Mouse (Mus musculus) lung, adult 18-20 months (tissue): ENCODE results near the gene Mllt6.
"Not testable (repeated sequence)": the region's sequence is repeated elsewhere in the genome, so short reads cannot be mapped to it uniquely, and the experiment has no call there.

ENCODE experiments used
- DNase-seq, 2 experiments: peaks; one replicate each; pipeline ENCODE4 v3.0.0; 2022; ENCODE audit warnings: mixed read lengths in 2 of 2

Gene Mllt6

DNA sequence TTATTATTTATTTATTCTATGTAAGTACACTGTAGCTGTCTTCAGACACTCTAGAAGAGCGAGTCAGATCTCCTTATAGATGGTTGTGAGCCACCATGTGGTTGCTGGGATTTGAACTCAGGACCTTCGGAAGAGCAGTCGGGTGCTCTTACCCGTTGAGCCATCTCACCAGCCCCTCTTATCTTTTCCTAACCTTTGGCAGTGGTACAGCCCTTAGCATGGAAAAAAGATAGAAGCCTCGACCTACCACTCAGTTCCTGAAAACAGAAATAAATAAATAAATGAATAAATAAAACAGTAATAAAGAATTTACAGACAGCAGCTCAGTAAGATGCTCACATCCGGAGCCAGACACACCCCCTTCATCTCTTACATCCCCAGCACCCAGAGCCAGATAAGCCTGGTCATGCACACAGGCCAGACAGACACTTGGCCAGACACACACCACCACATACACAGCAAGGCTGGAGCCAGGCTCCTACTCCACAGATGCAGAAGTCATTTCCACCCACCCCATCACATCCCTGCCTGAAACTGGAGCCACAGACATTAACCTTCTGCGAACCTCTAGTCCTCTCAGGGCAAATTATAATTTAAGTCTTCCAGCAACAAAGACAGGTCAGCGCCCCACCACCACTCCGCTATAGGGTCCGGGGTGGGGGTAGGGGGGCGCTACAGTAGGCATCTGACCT, 34.1 kb downstream of the Mllt6 start:
- no peak for DNase-seq

DNA sequence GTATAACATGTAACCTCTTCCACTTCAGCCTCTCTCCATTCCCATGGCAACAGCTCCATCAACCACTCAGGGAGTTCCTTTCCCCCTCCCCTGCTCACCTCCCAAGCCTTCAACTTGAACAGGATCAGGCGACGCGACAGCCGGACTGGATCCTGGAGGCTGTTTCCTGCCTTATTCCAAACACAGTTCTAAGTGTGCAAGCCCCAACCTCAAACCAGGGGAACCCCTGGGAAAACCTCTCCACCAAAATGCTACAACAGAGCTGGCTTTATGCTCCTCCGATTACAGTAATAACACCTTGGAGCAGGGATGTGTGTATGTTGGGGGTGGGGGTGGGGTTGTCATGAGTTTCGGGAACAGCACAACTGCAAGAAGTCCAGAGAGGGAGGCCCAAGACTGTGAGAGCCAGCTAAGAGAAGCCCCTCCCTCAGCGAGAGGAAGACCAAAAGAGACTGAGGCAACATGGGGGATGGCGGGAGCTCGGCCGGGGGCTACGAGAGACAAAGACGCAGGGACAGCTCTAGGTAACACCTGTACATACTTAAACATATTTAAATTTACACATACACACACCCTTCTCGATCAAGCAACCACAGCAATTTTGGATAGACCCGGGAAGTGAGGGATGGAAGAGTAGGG, 34.8 kb downstream of the Mllt6 start:
- DNase-seq = no peak

DNA sequence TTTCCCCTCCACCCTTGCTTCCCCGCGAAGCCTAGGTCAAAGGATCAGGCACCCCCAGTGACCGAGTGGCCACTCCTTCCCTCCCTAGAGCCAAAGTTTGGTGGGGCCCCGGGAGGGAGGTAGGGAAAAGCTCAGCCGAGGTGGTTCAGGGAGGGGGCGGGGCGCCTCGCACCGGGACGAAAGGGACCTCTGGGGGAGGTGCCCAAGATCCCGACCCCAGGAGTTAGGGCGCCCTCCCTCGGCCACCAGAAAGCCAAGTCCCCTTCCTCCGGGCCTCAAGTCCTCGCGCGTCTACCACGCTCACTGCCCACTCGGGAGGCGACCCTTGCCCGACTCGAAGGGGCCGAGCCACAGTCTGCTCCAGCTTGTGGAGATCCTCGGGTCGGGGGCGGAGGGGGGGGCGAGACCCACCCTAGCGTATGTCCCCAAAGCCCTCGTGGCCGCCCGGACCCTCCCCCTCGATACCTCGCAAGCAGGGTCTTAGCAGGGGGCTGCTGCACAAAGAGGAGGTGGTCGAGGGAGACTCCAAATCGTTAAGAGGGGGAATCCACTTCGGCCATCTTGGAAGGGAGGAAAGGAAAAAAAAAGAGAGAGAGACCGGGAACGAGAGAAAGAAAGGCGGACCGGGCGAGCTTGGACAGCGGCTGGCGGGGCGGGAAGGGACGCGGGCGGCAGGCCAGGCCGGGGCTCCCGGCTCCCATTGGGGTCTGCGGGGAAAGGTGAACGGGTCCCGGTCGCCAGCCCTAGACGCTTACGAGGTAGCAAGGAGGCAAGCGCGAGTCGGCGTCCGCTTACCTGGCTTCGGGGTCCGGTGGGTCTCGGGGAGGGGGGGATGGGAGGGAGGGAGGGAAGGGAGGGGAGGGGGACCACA, 35.8 kb downstream of the Mllt6 start:
- DNase-seq = peak; percentile 79 to 85

DNA sequence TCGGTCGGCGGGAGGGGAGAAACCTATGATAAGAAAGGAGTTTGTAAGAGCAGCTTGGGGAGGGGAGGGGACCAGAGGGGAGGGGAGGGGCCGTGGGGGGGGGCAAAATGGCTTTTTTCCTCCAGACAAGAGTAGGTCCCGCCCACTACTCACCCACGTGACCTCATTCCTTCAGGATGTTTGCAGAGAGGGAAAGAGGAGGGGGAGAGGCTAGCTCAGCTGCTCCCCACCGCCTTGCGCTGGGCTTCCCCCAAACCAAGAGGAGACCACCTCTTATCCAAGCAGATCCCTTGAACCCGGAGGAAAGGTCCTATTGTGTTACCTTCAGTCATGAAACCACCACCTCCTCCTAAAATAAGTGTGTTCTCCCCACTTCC, 36.4 kb downstream of the Mllt6 start:
- peak; percentile 91 to 94 for DNase-seq

DNA sequence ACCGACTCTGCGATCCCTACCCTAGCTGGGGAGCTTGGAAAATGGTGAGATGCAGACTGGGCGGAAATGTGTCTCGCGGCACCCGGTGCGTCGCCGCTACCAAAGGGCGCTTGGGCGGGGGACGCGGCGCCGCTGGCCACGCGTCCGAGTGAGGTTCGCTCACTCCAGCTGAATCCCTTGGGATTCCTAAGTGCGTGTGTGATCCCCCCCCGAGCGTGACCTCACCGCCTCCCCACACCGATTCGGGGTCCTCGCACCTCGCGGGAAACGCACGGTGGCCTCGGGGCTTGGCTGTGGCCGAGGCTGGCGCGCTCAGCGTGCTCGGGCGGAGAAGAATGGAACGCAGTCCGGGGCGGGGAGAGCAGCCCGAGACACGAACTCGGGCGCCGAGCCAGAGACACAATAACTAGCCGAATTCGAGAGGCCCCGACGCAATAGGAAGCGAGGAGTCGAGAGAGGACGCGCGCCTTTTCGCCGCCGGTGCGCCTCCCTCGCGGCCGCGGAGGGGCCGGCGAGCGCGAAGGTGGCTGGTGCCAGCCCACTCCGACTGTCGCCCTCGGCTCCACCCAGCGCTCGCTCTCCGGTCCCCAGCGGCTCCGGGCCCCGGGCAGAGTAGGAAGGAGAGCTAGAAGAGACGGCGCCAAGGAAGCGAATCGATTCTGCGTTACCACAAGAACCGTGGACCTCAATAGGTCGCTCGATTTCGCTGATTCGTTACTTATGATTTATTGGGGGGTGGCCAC, 37.0 kb downstream of the Mllt6 start, which contains the start of gene Pcgf2:
Gene Pcgf2 (minus strand): TSS at position 495 of the 743 bp plus-strand sequence.
- DNase-seq = peak; percentile 88 to 90

DNA sequence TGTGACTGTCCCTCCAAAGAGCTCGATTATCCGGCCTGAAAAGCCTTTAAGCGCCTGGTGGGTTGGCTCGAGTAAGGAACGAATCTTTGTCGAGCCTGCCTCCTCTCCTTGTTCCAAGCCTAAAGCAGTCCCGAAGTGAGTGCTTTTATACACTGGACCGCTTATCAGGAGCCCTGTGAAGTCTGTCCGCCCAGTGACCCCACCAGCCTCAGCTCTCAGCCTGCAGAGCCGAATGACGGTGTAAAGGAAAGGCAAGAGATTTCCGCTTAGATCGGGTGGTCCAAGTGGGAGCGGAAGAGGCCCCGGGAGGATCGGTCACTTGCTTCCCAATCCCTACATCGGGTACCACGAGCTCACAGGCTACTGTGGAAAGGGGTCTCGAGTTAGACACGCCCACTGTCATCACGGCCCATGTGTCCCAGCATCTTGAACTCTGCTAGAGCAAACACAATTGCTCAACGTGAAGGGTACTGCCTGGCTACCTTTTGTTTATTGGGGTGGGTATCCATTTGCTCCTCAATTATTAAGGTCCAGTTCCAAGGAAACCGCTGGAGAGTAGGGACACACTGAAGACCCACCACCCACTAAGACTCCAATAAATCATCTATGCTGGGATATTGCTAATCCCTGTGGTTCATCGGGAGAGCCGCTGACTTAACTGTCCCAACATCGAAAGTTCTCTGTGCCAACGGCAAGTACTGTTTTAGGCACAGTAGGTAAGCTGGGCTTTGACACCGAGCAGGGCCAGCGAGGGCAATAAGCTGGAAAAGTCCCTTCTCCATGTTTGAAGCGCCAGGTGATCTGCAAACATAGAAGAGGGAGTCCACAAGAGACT, 37.7 kb downstream of the Mllt6 start:
- DNase-seq = peak in 1 of 2 experiments; percentile 42

DNA sequence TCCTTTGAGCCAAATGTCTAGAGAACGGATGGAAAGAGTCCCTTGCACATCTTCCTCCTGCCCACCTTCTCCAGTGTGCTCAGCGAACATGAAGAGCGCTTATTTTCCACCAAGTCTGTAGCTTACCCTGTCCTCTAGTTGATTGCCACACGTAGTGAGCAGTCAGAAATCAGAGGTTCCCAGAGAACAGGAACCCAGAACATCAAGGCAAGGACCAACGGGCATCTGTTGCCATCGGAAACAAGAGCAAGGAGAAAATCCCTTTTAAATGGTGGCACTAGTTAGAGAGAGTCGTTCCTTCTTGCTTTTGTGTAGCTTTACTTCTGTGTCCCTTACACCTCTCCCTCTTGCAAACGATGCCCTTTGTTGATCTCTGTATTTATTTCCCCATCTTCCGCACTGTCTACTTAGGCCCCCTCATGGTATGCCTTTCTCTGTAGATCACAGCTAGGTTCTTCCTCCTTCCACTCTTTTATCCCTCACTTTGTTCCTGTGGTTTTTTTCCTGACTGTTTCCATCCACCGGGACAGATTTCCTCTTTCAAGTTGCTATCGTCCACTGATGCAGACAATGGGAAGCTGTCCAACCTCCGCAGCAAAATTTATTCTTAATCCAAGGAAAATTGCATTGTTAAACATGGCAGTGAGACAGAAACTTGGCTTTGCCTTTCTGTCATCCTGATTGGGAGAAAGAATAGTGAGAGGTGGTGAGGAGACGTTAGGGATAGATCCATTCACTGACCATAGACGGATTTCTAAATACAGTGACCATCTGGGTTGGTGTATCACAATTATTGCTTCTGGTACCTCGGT, 38.6 kb downstream of the Mllt6 start:
- no peak for DNase-seq

DNA sequence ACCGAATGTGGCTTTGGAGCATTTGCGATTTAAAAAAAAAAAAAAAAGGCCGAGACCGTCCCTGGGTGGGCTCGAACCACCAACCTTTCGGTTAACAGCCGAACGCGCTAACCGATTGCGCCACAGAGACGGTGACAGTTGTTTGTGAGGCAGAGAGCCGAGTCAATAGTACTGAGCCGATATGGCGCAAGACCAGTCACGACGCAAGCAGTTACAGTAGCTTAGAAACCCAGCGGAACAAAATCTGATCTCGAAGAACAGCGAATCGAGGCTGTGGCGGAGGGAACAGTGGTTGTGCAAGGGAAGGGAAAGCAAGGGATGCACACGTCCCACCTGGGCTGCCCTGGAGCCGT, 39.2 kb downstream of the Mllt6 start:
- peak; percentile 90 to 92 for DNase-seq

DNA sequence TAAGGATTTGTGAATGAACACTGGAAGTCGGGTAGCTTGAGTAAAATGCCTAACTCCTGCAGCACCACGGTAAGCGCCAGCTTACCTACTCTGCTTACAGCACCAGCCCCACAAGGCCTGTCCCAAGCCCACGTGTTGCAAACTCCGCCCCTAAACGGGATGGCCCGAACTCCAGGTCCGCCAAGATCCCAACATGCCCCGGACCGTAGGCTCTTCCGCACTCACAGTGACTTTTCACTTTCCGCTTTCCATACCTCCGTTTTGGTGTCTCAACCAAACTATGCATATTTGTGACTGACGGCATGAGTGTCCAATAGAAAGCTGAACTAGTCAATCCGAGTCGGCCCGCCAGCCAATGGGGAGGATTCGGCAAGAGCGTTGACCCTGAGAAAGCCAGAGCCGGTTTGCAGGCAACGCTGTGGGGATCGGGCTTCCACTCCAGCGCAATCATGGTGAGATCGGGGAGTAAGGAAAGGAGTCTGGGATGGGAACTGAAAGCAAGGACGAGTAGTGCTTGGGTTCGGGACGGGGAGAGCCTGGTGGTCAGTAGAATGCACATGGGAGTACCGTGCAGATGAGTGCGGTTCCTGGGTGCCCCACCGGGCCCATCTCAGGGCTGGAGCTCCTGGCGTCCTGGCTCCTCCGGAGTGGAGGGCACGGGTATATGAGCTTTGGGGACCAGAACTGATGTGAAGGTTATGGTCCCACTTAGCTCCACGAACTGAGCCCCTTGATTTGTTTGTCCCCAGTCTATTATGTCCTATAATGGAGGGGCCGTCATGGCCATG, 40.0 kb downstream of the Mllt6 start, which contains the start of gene Psmb3:
Gene Psmb3 (plus strand): TSS at position 361 of the 788 bp plus-strand sequence.
- DNase-seq = peak; percentile 99 to 100

DNA sequence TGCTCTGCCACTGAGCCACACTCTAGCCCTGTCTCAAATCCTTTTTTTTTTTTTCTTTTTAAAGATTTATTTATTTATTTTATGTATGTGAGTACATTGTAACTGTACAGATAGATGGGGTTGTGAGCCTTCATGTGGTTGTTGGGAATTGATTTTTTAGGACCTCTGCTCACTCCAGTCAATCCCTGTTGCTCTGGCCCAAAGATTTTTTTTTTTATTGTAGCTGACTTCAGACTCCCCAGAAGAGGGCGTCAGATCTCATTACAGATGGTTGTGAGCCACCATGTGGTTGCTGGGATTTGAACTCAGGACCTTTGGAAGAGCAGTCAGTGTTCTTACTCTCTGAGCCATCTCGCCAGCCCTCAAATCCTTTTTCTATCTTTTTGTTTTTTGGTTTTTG, 46.9 kb downstream of the Mllt6 start:
- DNase-seq = not testable (repeated sequence)

DNA sequence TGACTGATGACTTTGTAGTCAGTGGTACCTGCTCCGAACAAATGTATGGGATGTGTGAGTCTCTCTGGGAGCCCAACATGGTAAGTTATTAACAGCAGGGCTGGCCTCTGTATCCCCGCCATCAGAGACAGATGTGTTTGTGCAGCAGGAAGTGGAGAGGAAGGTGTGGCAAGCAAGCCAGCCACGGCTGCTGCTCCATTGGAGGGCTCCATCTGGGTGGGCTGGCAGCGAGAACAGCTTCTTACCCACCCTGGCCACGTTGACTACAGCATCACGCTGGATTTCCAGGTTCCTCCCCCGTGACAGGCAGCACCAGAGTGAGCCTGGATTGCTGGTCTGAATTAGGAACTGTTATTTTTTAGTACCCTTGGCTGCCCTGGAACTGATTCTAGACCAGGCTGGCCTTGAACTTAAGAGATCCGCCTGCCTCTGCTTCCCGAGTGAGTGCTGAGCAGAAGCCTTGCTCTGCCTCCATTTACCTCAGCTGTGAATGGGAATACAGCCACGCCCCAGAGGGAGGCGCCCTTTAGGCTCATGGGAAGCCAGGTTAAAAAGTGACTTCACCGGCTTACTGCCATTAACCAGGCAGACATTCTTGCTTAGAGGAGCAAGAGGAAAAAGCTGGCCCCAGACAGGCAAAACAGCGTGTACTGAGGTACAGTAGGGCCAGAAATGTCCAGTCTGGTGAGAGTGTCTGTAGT, 48.1 kb downstream of the Mllt6 start:
- no peak for DNase-seq

DNA sequence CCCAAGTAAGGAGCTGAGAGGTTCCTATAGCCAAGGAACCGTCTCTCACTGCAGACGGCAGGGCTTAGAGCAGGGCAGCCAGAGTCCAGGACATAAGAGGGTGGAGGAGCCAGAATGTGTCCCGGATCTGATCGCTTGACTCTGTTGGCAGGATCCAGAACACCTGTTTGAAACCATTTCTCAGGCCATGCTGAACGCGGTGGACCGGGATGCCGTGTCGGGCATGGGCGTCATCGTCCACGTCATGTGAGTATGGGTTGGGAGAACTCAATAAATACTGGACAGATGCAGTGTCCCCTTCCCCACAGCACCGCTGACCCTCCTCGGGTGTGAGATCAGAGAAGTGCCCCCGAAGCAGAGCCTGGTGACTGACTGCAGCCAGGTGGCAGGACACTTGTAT, 49.1 kb downstream of the Mllt6 start:
- DNase-seq = no peak

DNA sequence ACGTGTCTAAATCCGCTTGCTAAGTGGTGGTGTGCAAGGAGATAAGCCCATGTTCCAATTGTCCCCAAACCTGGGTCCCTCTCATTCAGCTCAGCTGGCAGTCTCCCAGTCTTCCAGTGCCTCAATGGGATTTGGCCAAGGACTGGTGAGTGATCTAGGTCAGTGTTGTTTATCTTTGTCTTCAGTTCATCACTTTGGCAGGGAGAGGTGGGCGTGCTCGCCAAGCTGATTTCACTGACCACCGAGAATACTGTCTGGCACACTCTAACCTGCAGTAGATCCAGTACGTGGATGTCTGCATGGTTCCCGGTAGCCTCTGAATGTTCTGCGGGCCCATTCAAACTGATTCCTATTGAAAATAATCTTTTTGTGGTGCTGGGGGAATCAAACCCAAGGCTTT, 50.7 kb downstream of the Mllt6 start:
- no peak for DNase-seq

DNA sequence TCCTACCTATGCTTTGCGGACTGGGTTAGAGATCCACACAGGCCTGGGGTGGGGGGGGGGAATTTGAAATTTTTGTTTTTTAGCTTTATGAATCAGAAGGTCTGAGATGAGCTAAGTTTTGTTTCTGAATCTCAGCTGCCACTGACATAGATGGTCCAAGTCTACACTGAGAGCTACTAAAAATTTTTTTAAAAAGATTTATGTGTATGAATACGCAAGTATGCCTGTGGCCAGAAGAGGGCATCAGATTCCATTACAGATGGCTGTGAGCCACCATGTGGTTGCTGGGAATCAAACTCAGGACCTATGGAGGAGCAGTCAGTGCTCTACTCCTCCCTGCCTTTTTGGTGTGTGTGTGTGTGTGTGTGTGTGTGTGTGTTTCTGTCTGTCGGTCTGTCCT, 51.1 kb downstream of the Mllt6 start:
- no peak for DNase-seq

DNA sequence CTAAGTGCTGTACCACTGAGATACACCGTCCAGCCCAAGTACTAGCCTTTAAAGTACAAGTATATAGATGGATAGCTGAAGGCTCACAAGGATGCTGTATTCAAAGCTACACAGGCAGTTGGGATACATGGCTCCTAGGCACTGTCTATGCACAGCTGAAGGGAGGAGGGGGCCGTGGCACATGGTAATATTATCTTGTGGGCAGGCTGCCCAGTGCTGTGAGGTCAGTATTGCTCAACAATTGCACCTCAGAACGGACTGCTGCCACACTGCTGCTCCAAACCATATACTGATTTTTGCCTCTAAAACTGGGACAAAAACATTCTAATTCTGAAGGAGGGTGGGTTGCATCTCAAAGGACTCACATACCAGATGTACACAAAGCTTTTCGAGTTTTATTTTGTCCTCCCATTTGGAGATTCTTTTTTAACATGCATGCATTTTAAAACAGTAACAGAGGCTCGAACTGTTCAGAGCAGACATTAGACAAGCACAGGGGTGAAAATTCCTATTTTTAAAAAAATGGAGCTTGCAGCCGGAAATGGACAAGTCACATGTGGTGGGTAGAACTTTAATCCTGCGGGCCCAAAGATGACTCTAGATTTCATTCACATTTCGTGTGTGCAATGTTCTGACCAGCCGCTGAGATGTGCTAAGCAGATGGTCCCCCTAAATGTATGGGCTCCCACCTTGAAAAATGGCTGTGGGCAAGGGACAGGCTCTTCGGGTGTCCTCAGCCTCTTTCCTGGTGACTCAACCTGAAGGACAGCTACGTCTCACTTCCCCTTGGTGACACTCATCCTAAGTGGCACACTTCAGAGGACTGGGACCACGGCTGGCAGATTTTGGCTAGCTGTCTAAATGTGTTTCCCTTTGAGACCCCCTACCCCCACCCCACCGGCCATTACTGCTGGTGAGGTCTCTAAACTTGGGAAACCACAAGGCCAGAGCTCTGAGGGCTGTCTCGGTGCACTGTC, 51.9 kb downstream of the Mllt6 start:
- DNase-seq = peak in 1 of 2 experiments; percentile 49

DNA sequence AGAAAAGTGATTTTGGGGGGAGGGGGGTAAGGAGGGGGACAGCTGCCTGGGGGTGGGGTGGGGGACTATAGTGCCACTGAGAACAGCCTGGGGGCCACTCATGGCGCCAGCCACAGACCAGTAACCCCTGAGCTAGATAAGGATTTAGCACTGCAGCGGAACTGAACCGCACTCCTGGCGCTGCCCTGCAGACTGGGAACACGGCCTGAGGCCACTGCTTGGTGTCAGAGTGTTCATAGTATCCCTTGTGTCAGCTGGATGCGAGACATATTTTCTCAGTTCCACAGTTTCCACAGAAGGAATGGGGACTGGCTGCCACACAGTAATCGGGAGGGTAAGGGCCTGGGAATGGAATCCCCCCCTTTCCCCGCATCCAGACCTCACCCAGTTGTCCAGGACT, 52.8 kb downstream of the Mllt6 start:
- DNase-seq = no peak

DNA sequence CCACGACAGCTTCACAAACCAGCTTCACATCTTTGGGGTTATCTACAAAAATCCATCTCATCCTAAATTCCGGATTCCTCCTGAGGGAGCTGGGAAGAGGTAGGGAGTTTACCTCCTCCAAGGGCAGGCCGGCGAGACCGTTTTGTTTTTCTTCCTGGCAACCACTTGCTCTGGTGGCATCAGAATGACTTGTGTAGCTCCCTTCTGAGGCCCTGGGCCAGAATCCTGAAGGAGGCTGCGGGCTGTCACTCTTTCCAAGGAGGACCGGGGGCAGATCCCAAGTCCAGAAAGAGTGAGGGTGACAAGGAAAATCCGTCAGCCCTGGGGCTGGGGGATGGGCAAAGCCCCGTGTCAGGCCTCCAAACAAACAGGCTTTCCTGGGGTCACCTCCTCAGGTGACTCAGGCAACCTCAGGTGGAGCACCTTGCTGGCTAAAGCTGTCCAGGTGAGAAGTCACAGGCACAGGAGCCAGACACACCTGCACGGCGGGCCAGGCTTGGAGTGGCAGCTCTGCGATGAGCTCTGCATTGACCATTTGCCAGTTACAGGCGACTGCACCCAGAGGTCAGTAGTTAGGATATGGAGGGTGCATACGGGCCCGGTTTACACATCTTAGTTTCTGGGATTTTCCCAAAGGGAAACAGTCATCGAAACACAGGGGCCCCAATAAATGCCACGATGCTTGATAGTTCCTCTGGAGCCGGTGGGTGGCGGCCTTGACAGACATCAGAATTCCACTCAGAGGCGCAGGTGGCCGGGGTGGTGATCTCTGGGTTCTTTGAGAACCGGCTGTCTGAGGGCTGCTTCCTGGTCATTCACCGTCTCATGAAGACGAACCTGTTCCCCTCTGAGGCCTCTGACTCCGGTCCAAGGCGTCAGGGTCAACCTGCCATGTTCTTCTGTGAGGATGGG, 54.4 kb downstream of the Mllt6 start:
- DNase-seq = no peak
